ENCODE assay signal across 25 mouse cellular contexts in genomic region chr12:26086414-26086813, GRCm38 (mm10).
DNase-seq lines count a peak whose midpoint lies in the region; ATAC-seq and TF ChIP-seq lines count a peak whose summit lies in the region.
"Had no signal": no experiment of that assay in that cellular context is flagged by ENCODE, and none has a peak within 500 bp of the region (broad histone marks: within the 10 kb centered on the region; RNA-seq: fewer than 3 reads in every experiment).

No protein-coding gene starts in this region.

- no peak for DNase-seq in forebrain, postnatal 0 days
- no peak for DNase-seq in forebrain, embryonic 10.5 days (ENCODE audit: extremely low spot score, low spot score)
- DNase-seq in left cerebral cortex, adult 2 months (ENCODE audit: extremely low spot score in 1 of 2, low spot score in 2 of 2): no peak
- no peak for DNase-seq in left cerebral cortex, adult 18-20 months (ENCODE audit: low spot score in 2 of 2)
- peak; percentile 58 for DNase-seq in telencephalon, adult 2 months (ENCODE audit: low read depth, low spot score)
- DNase-seq: adrenal gland, adult 8-10 months; adrenal gland, postnatal 14 days; adrenal gland, postnatal 36 days; B cell, adult 2 months; cerebellum, adult 11-12 months; cerebellum, adult 2 months; cerebellum, adult 9-10 months; cerebellum, postnatal 10 days; cerebellum, postnatal 25 days had no signal

- H3K27me3 ChIP-seq in forebrain, embryonic 15.5 days: no peaks in the 10 kb centered on the region
- no peaks in the 10 kb centered on the region for H3K27me3 ChIP-seq in forebrain, embryonic 12.5 days
- H3K27me3 ChIP-seq in forebrain, postnatal 0 days (ENCODE audit: insufficient read depth, low read length): no peaks in the 10 kb centered on the region
- H3K27me3 ChIP-seq in forebrain, embryonic 10.5 days (ENCODE audit: poor library complexity, severe bottlenecking): no peaks in the 10 kb centered on the region
- H3K27me3 ChIP-seq: CH12.LX; embryonic facial prominence, embryonic 12.5 days had no signal

- H3K4me2 ChIP-seq in forebrain, embryonic 15.5 days (replicated peaks): no peak overlapping the region
- H3K4me2 ChIP-seq in forebrain, embryonic 12.5 days: no peak overlapping the region
- H3K4me2 ChIP-seq in forebrain, postnatal 0 days (ENCODE audit: low read depth): no peak overlapping the region
- H3K4me2 ChIP-seq: embryonic facial prominence, embryonic 12.5 days had no signal

- no peaks in the 10 kb centered on the region for H3K4me1 ChIP-seq in forebrain, embryonic 15.5 days
- H3K4me1 ChIP-seq in forebrain, embryonic 12.5 days: no peaks in the 10 kb centered on the region
- 0 out of 2 replicates have a peak, but pooled peaks cover 3% of the 10 kb centered on the region for H3K4me1 ChIP-seq in forebrain, postnatal 0 days (ENCODE audit: insufficient read depth)
- no peaks in the 10 kb centered on the region for H3K4me1 ChIP-seq in forebrain, embryonic 10.5 days
- H3K4me1 ChIP-seq: embryonic facial prominence, embryonic 10.5 days; embryonic facial prominence, embryonic 12.5 days had no signal

- 72% methylated on average over 3 of the region's 3 CpGs for WGBS in forebrain, embryonic 15.5 days
- 92% methylated on average over 3 of the region's 3 CpGs for WGBS in forebrain, embryonic 12.5 days
- WGBS in forebrain, postnatal 0 days: 61% methylated on average over 3 of the region's 3 CpGs
- 91% methylated on average over 3 of the region's 3 CpGs for WGBS in forebrain, embryonic 10.5 days

- H3K9ac ChIP-seq in forebrain, embryonic 15.5 days (replicated peaks): no peak overlapping the region
- H3K9ac ChIP-seq in forebrain, embryonic 12.5 days: no peak overlapping the region
- no peak overlapping the region for H3K9ac ChIP-seq in forebrain, postnatal 0 days
- H3K9ac ChIP-seq: embryonic facial prominence, embryonic 12.5 days had no signal

- H3K4me3 ChIP-seq in forebrain, embryonic 15.5 days: no peak overlapping the region
- no peak overlapping the region for H3K4me3 ChIP-seq in forebrain, embryonic 12.5 days (replicated peaks)
- no peak overlapping the region for H3K4me3 ChIP-seq in forebrain, postnatal 0 days (ENCODE audit: low read depth, low read length)
- no peak overlapping the region for H3K4me3 ChIP-seq in forebrain, embryonic 10.5 days
- H3K4me3 ChIP-seq in left cerebral cortex, adult 2 months: no peak overlapping the region
- H3K4me3 ChIP-seq: embryonic facial prominence, embryonic 10.5 days; embryonic facial prominence, embryonic 12.5 days; erythroblast, embryonic 14.5 days had no signal

- H3K27ac ChIP-seq in forebrain, embryonic 15.5 days (replicated peaks): peak overlapping the region; percentile 31; the same call in 1 of the 2 replicates
- H3K27ac ChIP-seq in forebrain, embryonic 12.5 days: no peak overlapping the region
- no peak overlapping the region for H3K27ac ChIP-seq in forebrain, postnatal 0 days (ENCODE audit: low read depth, low read length)
- H3K27ac ChIP-seq in forebrain, embryonic 10.5 days: no peak overlapping the region
- H3K27ac ChIP-seq in left cerebral cortex, adult 2 months: peak overlapping the region; percentile 79; the same call in 1 of the 2 replicates
- H3K27ac ChIP-seq: embryonic facial prominence, embryonic 10.5 days; embryonic facial prominence, embryonic 12.5 days had no signal

- no peak for ATAC-seq in forebrain, embryonic 15.5 days (replicated peaks)
- no peak for ATAC-seq in forebrain, embryonic 12.5 days (ENCODE audit: low FRiP score)
- peak; percentile 63 for ATAC-seq in forebrain, postnatal 0 days
- no peak for ATAC-seq in erythroblast, adult 5-6 weeks (replicated peaks; ENCODE audit: low FRiP score, poor library complexity, severe bottlenecking)
- ATAC-seq: activated CD4-positive, CD25-positive, alpha-beta regulatory T cell, adult 4 months; CD4-positive, CD25-positive, alpha-beta regulatory T cell, adult 4 months; Patski had no signal

- intact Hi-C loops in left cerebral cortex, adult 2 months (cut with DNase I): loop anchor here (5.0 to 10.0 kb wide), 4 partner anchors 74 to 899 kb away; no protein-coding TSS in a partner anchor

- TF ChIP-seq CTCF in forebrain, postnatal 0 days (IDR thresholded peaks at IDR 0.05; ENCODE audit: low read depth): no peak
- no peak for TF ChIP-seq CTCF in left cerebral cortex, adult 2 months (IDR thresholded peaks at IDR 0.05)

- H3K36me3 ChIP-seq in forebrain, embryonic 15.5 days: no peaks in the 10 kb centered on the region
- H3K36me3 ChIP-seq in forebrain, embryonic 12.5 days (replicated peaks): no peaks in the 10 kb centered on the region
- H3K36me3 ChIP-seq in forebrain, postnatal 0 days (ENCODE audit: insufficient read depth): no peaks in the 10 kb centered on the region
- H3K36me3 ChIP-seq in forebrain, embryonic 10.5 days (replicated peaks): no peaks in the 10 kb centered on the region
- H3K36me3 ChIP-seq: embryonic facial prominence, embryonic 10.5 days; embryonic facial prominence, embryonic 12.5 days; G1E had no signal

- no peaks in the 10 kb centered on the region for H3K9me3 ChIP-seq in forebrain, embryonic 15.5 days
- no peaks in the 10 kb centered on the region for H3K9me3 ChIP-seq in forebrain, embryonic 12.5 days
- H3K9me3 ChIP-seq in forebrain, postnatal 0 days (ENCODE audit: low read length): no peaks in the 10 kb centered on the region
- no peaks in the 10 kb centered on the region for H3K9me3 ChIP-seq in forebrain, embryonic 10.5 days
- H3K9me3 ChIP-seq: embryonic facial prominence, embryonic 10.5 days; embryonic facial prominence, embryonic 12.5 days had no signal

Comparison
In these comparisons a context has a peak if more than half of its experiments do, and no peak if none do; other contexts are left out.
1. H3K27ac ChIP-seq: peak in forebrain, embryonic 15.5 days (single experiment) and left cerebral cortex, adult 2 months (single experiment); none in forebrain, embryonic 12.5 days (single experiment), forebrain, postnatal 0 days (single experiment) and forebrain, embryonic 10.5 days (single experiment).